Mouse (Mus musculus): ENCODE measurements around the gene Iqcd.

The Iqcd gene

GRCm38 (mm10) chr5:120604839-120605238, 16.0 kb downstream of the Iqcd start:
- peak; percentile 88 for DNase-seq

- DNase-seq: peak; percentile 31
Measured at GRCm38 (mm10) chr5:120605241-120605661, 16.4 kb downstream of the Iqcd start.

GRCm38 (mm10) chr5:120605688-120606087, 16.9 kb downstream of the Iqcd start:
- peak; percentile 93 for DNase-seq

DNA sequence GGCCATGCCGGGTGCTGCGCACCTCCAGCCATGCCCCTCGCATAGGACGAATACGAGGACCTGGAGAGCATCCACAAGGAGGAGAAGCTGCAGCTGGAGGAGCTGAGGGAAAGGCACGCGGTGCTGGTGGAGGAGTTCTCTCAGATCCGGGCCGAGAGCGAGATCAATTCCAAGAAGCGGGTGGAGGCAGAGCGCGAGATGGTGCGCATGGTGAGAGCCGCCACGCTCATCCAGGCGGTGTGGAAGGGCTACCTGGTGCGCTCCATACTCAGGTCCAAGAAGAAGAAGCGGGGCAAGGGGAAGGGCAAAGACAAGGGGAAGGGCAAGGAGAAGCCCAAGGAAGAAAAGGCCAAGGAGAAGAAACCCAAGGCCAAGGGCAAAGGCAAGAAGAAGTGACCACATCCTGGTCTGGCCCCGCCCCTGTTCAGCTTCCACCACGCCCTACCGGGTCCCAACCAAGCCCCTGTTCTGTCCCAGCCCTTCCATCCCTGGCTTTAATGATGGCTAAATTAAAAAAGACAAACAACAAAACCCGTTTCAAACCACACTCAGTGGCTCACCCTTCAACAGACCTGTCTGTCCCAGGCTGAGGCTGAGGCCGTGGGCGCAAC, 17.9 kb downstream of the Iqcd start:
- no peak for DNase-seq

- DNase-seq: no peak
Measured at GRCm38 (mm10) chr5:120607335-120607734, 18.5 kb downstream of the Iqcd start.

- DNase-seq: no peak
Measured at GRCm38 (mm10) chr5:120609246-120609775, 20.5 kb downstream of the Iqcd start.

DNA sequence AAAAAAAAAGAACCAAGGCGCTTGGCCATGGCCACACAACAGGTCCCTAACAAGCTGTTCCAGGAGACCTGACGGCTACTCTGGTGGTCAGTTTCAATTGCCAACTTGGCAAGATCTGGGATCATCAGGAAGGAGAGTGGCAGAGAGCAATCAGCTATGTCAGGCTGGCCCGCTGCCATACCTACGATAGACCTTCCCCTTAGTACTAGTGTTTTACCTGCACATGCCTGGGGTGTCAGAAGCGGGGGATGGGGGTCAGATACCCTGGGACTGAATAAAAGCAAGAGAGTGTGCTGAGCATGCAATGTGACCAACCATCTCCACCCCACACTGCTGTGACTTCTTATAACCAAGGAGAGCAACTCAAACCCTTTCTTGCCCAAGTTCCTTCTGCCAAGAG, 22.1 kb downstream of the Iqcd start:
- no peak for DNase-seq

DNA sequence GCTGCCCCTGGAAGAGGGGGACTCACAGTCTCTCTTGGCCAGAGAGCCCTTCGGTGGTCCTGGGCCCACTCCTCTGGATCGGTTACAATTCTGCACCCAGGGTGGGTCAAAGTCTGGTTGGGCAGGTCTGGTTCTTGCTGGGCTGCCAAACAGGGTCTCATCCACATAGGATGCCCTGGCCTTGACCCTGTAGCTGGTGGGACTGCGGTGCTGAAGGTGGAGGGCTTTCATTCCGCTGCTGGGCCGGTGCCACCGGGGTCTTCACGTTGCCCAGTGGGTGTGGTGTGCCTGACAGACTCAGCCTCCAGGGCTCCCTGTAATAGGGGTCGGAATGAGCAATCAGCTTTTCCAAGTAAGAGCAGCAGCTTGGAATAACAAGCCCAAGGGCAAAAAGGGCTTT, 22.6 kb downstream of the Iqcd start:
- no peak for DNase-seq

DNA sequence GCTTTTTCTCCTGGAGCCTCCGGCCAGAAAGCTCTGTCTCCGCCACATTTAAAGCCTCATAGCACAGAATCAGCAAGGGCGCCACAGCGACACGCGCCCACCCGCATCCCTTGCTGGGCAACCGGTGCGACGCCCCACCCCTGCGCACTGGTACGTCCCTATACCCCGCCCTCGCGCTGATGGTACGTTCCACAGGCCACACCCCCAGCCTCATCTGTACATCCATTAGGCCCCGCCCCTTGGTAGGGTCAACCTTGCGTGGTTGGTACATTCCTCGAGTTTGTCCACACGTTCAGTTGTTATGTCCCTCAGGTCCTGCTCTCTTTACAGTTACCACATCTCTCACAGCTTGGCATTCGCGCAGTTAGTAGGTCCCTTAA, 23.6 kb downstream of the Iqcd start, which contains the start of the genes Rita1 and Ddx54:
TSS of gene Rita1 (minus strand) at position 148 of the 380 bp plus-strand sequence.
TSS of gene Ddx54 (plus strand) at position 298 of the 380 bp plus-strand sequence.
- DNase-seq: peak; percentile 98

- DNase-seq: peak; percentile 100
Measured at GRCm38 (mm10) chr5:120612822-120613604, 24.2 kb downstream of the Iqcd start.

GRCm38 (mm10) chr5:120615903-120616302, 27.1 kb downstream of the Iqcd start:
- no peak for DNase-seq

GRCm38 (mm10) chr5:120618778-120619177, 30.0 kb downstream of the Iqcd start:
- no peak for DNase-seq

- DNase-seq: peak; percentile 65
Measured at GRCm38 (mm10) chr5:120619201-120619600, 30.4 kb downstream of the Iqcd start.

DNA sequence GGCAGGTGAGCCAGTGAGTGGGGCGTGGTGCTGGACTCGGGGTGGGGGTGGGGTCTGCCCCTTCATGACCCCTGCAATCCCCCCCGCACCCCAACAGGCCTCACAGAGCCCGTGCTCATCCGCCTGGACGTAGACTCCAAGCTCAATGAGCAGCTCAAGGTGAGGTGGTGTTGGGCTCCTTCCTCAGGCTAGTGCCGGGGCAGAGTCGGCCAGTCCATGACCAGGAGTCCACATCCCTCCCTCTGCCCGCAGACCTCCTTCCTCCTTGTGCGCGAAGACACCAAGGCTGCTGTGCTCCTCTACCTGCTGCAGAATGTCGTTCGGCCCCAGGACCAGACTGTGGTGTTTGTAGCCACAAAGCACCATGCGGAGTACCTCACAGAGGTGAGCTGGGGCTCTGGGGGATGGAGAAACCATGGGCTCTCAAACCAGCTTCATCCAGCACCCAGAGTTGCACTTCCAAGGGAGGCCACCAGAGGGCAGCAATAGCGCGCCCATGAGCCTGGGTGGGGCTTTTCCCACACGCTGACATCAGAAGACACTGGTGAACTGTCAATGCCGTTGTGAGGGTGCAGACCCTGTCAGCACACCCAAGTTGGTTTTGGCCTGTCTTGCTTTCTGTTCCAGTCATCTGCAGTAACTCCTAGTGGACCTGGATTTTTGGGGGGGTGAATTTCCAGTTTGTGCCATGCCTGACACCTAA, 31.7 kb downstream of the Iqcd start:
- peak; percentile 79 for DNase-seq

- no peak for DNase-seq
Measured at GRCm38 (mm10) chr5:120621078-120621765, 32.4 kb downstream of the Iqcd start.

DNA sequence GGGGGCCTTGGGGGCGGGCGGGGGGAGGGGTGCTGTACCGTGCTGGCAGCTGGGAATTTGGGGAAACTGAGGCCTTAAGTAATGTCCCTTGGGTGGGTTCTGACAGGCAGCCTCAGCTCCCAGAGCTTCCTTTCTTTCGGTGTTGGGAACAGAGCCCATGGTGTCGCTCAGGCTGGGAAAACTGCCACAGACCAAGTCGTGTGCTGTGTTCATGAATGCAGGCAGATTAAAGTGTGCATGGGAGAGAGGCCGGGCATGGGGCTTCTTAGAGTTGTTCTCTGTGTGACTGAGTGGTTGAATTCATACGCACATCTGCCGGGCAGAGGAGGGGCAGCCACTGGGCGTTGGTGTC, 33.0 kb downstream of the Iqcd start:
- DNase-seq: no peak

DNA sequence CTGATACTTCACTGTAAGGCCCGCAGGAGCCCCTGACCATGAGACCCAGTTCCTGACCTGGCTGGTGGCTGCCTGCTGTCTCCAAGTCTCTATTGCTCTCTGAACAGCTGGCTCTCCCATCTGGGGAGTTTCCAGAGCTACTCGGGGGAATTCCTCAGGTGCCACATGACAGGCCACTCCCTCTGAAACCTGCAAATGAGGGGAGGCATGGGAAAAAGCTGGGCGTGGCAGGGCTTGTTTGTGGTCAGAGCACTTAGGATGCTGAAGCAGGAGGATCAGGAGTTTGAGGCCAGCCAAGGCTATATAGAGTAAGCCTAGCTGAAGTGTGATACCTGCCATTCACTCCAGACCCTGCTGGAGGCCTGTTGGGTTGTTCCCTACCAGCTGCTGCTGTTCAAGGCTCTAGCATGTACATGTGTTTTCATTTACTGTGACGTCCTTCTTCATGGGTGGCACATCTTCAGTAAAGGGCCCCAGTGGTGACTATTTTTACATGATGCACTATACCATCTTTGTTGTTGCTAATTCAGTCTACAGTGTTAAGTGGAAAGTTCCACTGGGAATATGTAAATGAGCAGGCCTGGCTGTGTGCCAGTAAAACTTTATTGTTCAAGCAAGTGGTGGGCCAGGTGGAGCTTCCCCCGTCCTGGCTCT, 33.5 kb downstream of the Iqcd start:
- no peak for DNase-seq

DNA sequence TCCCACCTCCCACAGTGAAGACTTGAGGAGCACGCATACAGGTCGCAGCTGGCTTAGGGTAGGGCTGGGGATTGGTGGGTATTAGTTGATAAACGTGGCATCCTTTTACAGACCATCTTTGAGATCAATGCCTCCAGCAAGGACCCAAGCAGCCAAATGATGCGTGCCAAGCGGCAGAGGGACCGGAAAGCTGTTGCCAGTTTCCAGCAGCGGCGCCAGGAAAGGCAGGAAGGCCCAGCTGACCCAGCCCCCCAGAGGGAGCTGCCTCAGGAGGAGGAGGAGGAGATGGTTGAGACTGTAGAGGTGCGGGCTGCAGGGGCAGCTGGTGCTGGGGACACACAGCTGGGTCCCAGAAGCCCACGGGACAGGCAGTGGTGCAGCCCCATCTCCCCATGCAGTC, 35.6 kb downstream of the Iqcd start:
- no peak for DNase-seq

GRCm38 (mm10) chr5:120626399-120626798, 37.6 kb downstream of the Iqcd start:
- peak; percentile 75 for DNase-seq

GRCm38 (mm10) chr5:120627515-120628300, 38.9 kb downstream of the Iqcd start:
- no peak for DNase-seq

- no peak for DNase-seq
Measured at GRCm38 (mm10) chr5:120628624-120629023, 39.8 kb downstream of the Iqcd start.

GRCm38 (mm10) chr5:120631128-120631527, 42.3 kb downstream of the Iqcd start:
- DNase-seq: peak; percentile 51

Measured in embryo, embryonic 11 days (tissue).